Comparison of ENCODE assay signal across 20 mouse cellular contexts in the genomic region with DNA sequence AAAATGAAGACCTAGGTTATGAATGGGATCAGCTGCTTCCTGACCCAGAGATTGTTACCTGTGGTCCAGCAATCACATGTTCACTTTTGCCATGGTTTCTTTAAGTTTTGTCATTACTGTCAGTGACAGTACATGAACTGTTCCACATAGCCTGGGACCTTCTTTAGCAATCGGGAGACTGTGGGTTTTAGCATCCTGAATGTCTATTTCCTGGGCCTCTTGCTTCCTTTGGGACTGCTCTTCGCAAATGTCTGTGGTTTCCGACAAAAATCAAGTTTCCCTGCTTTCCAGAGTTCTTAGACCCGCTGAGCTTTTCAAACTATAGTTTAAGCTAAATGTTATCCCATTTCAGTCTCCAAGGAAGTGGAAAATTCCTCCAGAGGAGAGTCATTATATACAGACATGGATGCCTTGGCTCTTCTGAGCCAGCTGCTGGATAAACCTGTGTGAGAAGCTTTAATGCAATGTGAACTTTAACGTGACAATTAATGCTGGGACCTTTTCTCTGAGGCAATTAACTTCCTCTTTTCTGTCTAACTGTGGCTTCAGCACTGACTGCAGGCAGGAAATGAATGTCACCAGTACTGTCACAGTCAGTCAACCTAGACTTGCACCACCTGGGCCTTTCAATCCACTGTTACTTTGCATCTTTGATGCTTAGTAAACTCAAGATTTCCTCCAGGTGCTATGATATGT.
DNase-seq lines count a peak whose midpoint lies in the region; ATAC-seq and TF ChIP-seq lines count a peak whose summit lies in the region.
"Had no signal": no experiment of that assay in that cellular context is flagged by ENCODE, and none has a peak within 500 bp of the region (broad histone marks: within the 10 kb centered on the region; RNA-seq: fewer than 3 reads in every experiment).

No protein-coding gene starts in this region.

- H3K79me2 ChIP-seq in CH12.LX (replicated peaks; ENCODE audit: control insufficient read depth, extremely low read depth, insufficient read depth, poor library complexity, severe bottlenecking) = no peaks in the 10 kb centered on the region

- 58% methylated on average over 5 of the region's 5 CpGs for WGBS in lung, postnatal 0 days

- H3K9me3 ChIP-seq in lung, postnatal 0 days (ENCODE audit: low read length) = no peaks in the 10 kb centered on the region
- H3K9me3 ChIP-seq in CH12.LX (replicated peaks; ENCODE audit: low read length) = peaks cover 2% of the 10 kb centered on the region
- H3K9me3 ChIP-seq: forebrain, embryonic 12.5 days; heart, embryonic 12.5 days; lung, embryonic 15.5 days had no signal

- H3K36me3 ChIP-seq in lung, postnatal 0 days (ENCODE audit: insufficient read depth, low read length) = no peaks in the 10 kb centered on the region
- H3K36me3 ChIP-seq in CH12.LX (replicated peaks in 1 of 2; ENCODE audit: control insufficient read depth in 1 of 2, insufficient read depth in 1 of 2, low read length in 1 of 2) = no peaks in the 10 kb centered on the region
- H3K36me3 ChIP-seq: forebrain, embryonic 12.5 days; heart, embryonic 12.5 days; hindbrain, embryonic 15.5 days; lung, embryonic 15.5 days had no signal

- no peak for TF ChIP-seq EP300 in lung, postnatal 0 days (IDR thresholded peaks at IDR 0.05)
- peak; percentile 92 for TF ChIP-seq EP300 in CH12.LX (IDR thresholded peaks at IDR 0.05; ENCODE audit: low read length)

- no peak overlapping the region for H3K4me3 ChIP-seq in lung, postnatal 0 days (ENCODE audit: low read depth, low read length)
- no peak overlapping the region for H3K4me3 ChIP-seq in CH12.LX (replicated peaks in 1 of 3; ENCODE audit: low read depth in 2 of 3, low read length in 2 of 3, poor library complexity in 1 of 3)
- H3K4me3 ChIP-seq: forebrain, embryonic 12.5 days; heart, embryonic 12.5 days; hindbrain, embryonic 15.5 days; lung, embryonic 15.5 days had no signal

- DNase-seq in lung, postnatal 0 days (ENCODE audit: low spot score) = peak; percentile 8
- DNase-seq in lung, postnatal 4 days = no peak
- peak; percentile 89 for DNase-seq in CH12.LX (ENCODE audit: extremely low read depth)
- peak; percentile 12 to 55 for DNase-seq in spleen, postnatal 4 days (ENCODE audit: low spot score in 2 of 2)
- DNase-seq in cerebellum, postnatal 10 days = no peak
- no peak for DNase-seq in layer of hippocampus, adult 18-20 months (ENCODE audit: low spot score in 2 of 2)
- DNase-seq: adrenal gland, adult 2 months; cerebellum, adult 8-10 months; heart, adult 11 months; heart, postnatal 36 days; kidney, adult 18-20 months; kidney, postnatal 36 days; right cerebral cortex, adult 18-20 months had no signal

- no peaks in the 10 kb centered on the region for H3K27me3 ChIP-seq in lung, postnatal 0 days (replicated peaks; ENCODE audit: insufficient read depth, low read length)
- H3K27me3 ChIP-seq in CH12.LX (replicated peaks) = no peaks in the 10 kb centered on the region
- H3K27me3 ChIP-seq: forebrain, embryonic 12.5 days; heart, embryonic 12.5 days; hindbrain, embryonic 15.5 days; lung, embryonic 15.5 days had no signal

- H3K27ac ChIP-seq in lung, postnatal 0 days (ENCODE audit: low read length) = no peak overlapping the region
- H3K27ac ChIP-seq in CH12.LX (ENCODE audit: insufficient read depth, low read depth) = no peak overlapping the region
- H3K27ac ChIP-seq: forebrain, embryonic 12.5 days; hindbrain, embryonic 15.5 days; lung, embryonic 15.5 days; stomach, postnatal 0 days had no signal

- no peak for TF ChIP-seq CTCF in lung, postnatal 0 days (IDR thresholded peaks at IDR 0.05)
- no peak for TF ChIP-seq CTCF in CH12.LX (conservative IDR thresholded peaks at IDR 0.05 in 1 of 2, IDR thresholded peaks at IDR 0.05 in 1 of 2; ENCODE audit: low read depth in 2 of 2, low read length in 2 of 2)

- in situ Hi-C loops in CH12.LX (cut with MboI; ENCODE audit: low pct_ligation_motif_present, low pct_unique_long_range_greater_than_20kb, low sequenced_read_pairs) = no loop called here

- H3K9ac ChIP-seq in lung, postnatal 0 days (replicated peaks; ENCODE audit: low read depth) = no peak overlapping the region
- H3K9ac ChIP-seq in CH12.LX (ENCODE audit: insufficient read depth, low read depth) = no peak overlapping the region
- H3K9ac ChIP-seq: forebrain, embryonic 12.5 days; heart, embryonic 12.5 days; hindbrain, embryonic 15.5 days; lung, embryonic 15.5 days had no signal

- no peaks in the 10 kb centered on the region for H3K4me1 ChIP-seq in lung, postnatal 0 days (ENCODE audit: insufficient read depth, low read depth, low read length)
- H3K4me1 ChIP-seq in CH12.LX (ENCODE audit: control insufficient read depth in 1 of 2, insufficient read depth in 2 of 2) = peaks cover 4 to 29% of the 10 kb centered on the region in 2 experiments
- H3K4me1 ChIP-seq: forebrain, embryonic 12.5 days; heart, embryonic 12.5 days; hindbrain, embryonic 15.5 days; lung, embryonic 15.5 days had no signal

- TF ChIP-seq POLR2A in CH12.LX (IDR thresholded peaks at IDR 0.05; ENCODE audit: low read depth, low read length) = no peak

- dilution Hi-C loops in CH12.LX (cut with MboI; ENCODE audit: extremely low pct_ligation_motif_present, extremely low pct_unique_long_range_greater_than_20kb, low sequenced_read_pairs) = no loop called here

- no peak overlapping the region for H3K4me2 ChIP-seq in lung, postnatal 0 days (replicated peaks; ENCODE audit: low read depth, low read length)
- H3K4me2 ChIP-seq in CH12.LX (ENCODE audit: insufficient read depth, low read depth, poor library complexity, severe bottlenecking) = peak overlapping the region; percentile 61; the same call in 1 of the 2 replicates
- H3K4me2 ChIP-seq: forebrain, embryonic 12.5 days; heart, embryonic 12.5 days; hindbrain, embryonic 15.5 days; liver, embryonic 11.5 days; lung, embryonic 15.5 days had no signal

- ATAC-seq in lung, postnatal 0 days = no peak
- ATAC-seq in megakaryocyte progenitor cell, adult 5-6 weeks (replicated peaks; ENCODE audit: poor library complexity) = peak; percentile 95

- no peak; the same call in none of the 2 replicates for TF ChIP-seq RAD21 in CH12.LX (IDR thresholded peaks at IDR 0.05; ENCODE audit: low read depth, low read length)

TF ChIP-seq in CH12.LX, 34 proteins besides CTCF, POLR2A, EP300 and RAD21:
- TF ChIP-seq RCOR1 (conservative IDR thresholded peaks at IDR 0.05; ENCODE audit: low read depth, low read length) = 0 out of 2 replicates have a peak, but pooled peaks have one; percentile 45
- no peak for TF ChIP-seq ELF1 (IDR thresholded peaks at IDR 0.05; ENCODE audit: low read depth, low read length)
- TF ChIP-seq TCF12 (IDR thresholded peaks at IDR 0.05; ENCODE audit: low read depth, low read length) = peak; percentile 87
- no peak for TF ChIP-seq CHD1 (IDR thresholded peaks at IDR 0.05; ENCODE audit: low read depth, low read length)
- no peak for TF ChIP-seq ZMIZ1 (IDR thresholded peaks at IDR 0.05; ENCODE audit: low read depth, low read length)
- peak; percentile 50 for TF ChIP-seq JUN (IDR thresholded peaks at IDR 0.05; ENCODE audit: insufficient read depth, low read depth, low read length)
- TF ChIP-seq NRF1 (IDR thresholded peaks at IDR 0.05; ENCODE audit: low read depth, low read length) = no peak
- no peak for TF ChIP-seq HCFC1 (IDR thresholded peaks at IDR 0.05; ENCODE audit: low read depth, low read length)
- TF ChIP-seq MAFK (IDR thresholded peaks at IDR 0.05; ENCODE audit: insufficient replicate concordance, low read length) = 0 out of 2 replicates have a peak, but pooled peaks have one; percentile 14
- TF ChIP-seq TBP (conservative IDR thresholded peaks at IDR 0.05; ENCODE audit: low read depth, low read length) = no peak
- TF ChIP-seq MEF2A (IDR thresholded peaks at IDR 0.05; ENCODE audit: borderline replicate concordance, low read depth, low read length) = 0 out of 2 replicates have a peak, but pooled peaks have one; percentile 25
- peak; percentile 61 for TF ChIP-seq BHLHE40 (IDR thresholded peaks at IDR 0.05; ENCODE audit: low read depth, low read length)
- no peak for TF ChIP-seq ZNF384 (IDR thresholded peaks at IDR 0.05; ENCODE audit: low read depth, low read length)
- no peak for TF ChIP-seq POLR2AphosphoS2 (IDR thresholded peaks at IDR 0.05; ENCODE audit: low read depth, low read length)
- TF ChIP-seq ZC3H11A (IDR thresholded peaks at IDR 0.05; ENCODE audit: low read depth, low read length) = no peak
- TF ChIP-seq MYC (IDR thresholded peaks at IDR 0.05; ENCODE audit: low read depth, low read length) = no peak
- TF ChIP-seq MAX (IDR thresholded peaks at IDR 0.05; ENCODE audit: low read length) = no peak
- TF ChIP-seq PAX5 (IDR thresholded peaks at IDR 0.05; ENCODE audit: low read length) = no peak
- TF ChIP-seq USF2 (conservative IDR thresholded peaks at IDR 0.05; ENCODE audit: low read depth, low read length) = no peak
- no peak for TF ChIP-seq UBTF (IDR thresholded peaks at IDR 0.05; ENCODE audit: low read depth, low read length)
- TF ChIP-seq SMC3 (IDR thresholded peaks at IDR 0.05; ENCODE audit: low read depth, low read length) = no peak; the same call in 1 of the 2 replicates
- TF ChIP-seq MXI1 (IDR thresholded peaks at IDR 0.05; ENCODE audit: low read depth, low read length) = no peak
- TF ChIP-seq ETS1 (conservative IDR thresholded peaks at IDR 0.05; ENCODE audit: low read depth, low read length) = peak; percentile 75
- peak; percentile 61; the same call in 1 of the 2 replicates for TF ChIP-seq JUND (conservative IDR thresholded peaks at IDR 0.05; ENCODE audit: low read depth, low read length)
- TF ChIP-seq NELFE (IDR thresholded peaks at IDR 0.05; ENCODE audit: low read depth, low read length) = no peak
- no peak; the same call in 1 of the 2 replicates for TF ChIP-seq CHD2 (IDR thresholded peaks at IDR 0.05; ENCODE audit: low read length)
- no peak for TF ChIP-seq USF1 (IDR thresholded peaks at IDR 0.05; ENCODE audit: low read depth, low read length)
- TF ChIP-seq GABPA (IDR thresholded peaks at IDR 0.05; ENCODE audit: insufficient replicate concordance, low read depth, low read length) = no peak
- TF ChIP-seq E2F4 (IDR thresholded peaks at IDR 0.05; ENCODE audit: insufficient replicate concordance, low read depth, low read length) = no peak
- no peak for TF ChIP-seq MAZ (IDR thresholded peaks at IDR 0.05; ENCODE audit: low read depth, low read length)
- TF ChIP-seq ZKSCAN1 (IDR thresholded peaks at IDR 0.05; ENCODE audit: borderline replicate concordance, low read depth, low read length) = no peak
- TF ChIP-seq IRF4 (IDR thresholded peaks at IDR 0.05; ENCODE audit: low read depth, low read length) = peak; percentile 79
- no peak for TF ChIP-seq KAT2A (IDR thresholded peaks at IDR 0.05; ENCODE audit: insufficient replicate concordance, low read length)
- TF ChIP-seq SIN3A (IDR thresholded peaks at IDR 0.05; ENCODE audit: low read length) = 0 out of 2 replicates have a peak, but pooled peaks have one; percentile 11

Comparison
In these comparisons a context has a peak if more than half of its experiments do, and no peak if none do; other contexts are left out.
1. DNase-seq: peak in lung, postnatal 0 days (single experiment), CH12.LX (single experiment) and spleen, postnatal 4 days (2 of 2); none in lung, postnatal 4 days (0 of 2), cerebellum, postnatal 10 days (0 of 2) and layer of hippocampus, adult 18-20 months (0 of 2).